Mouse (Mus musculus) heart, adult 18-20 months (tissue): ENCODE measurements at regions not wholly inside any gene's neighbourhood (a gene's known extent, or its start where the extent isn't known, plus 50 kb on each side); places are given as distances from the start of the nearest gene placed in this dataset.
"Not testable (repeated sequence)": the region's sequence is repeated elsewhere in the genome, so short reads cannot be mapped to it uniquely, and the experiment has no call there.

Source experiments
- DNase-seq, 2 experiments: peaks; one replicate each; pipeline ENCODE4 v3.0.0; 2021 to 2022; ENCODE audit warnings: mixed read lengths in 1 of 2

DNA sequence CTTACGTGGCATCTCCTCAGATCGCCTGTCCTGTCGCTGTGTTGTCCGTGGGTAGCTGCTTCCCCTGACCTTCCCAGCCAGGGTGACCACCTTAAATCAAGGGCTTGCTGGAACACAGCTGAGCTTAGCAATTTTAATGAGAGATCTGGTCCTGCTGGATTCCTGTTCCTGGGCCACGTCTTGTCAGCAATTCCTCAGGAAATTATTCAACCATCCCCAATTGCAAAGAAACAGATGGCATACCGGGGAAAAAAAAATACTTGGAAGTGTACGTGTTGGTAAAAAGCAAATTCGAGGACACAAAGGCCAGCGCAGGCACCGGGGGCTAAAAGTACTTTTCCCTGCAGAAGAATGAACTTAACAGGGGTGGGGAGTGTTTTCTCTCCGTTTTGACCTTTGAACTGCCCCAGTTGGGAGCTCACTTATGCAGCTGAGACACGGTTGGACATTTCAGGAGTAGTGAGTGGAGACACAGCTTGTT, 107.0 kb upstream of the Rhobtb1 start:
- DNase-seq, result no peak

DNA sequence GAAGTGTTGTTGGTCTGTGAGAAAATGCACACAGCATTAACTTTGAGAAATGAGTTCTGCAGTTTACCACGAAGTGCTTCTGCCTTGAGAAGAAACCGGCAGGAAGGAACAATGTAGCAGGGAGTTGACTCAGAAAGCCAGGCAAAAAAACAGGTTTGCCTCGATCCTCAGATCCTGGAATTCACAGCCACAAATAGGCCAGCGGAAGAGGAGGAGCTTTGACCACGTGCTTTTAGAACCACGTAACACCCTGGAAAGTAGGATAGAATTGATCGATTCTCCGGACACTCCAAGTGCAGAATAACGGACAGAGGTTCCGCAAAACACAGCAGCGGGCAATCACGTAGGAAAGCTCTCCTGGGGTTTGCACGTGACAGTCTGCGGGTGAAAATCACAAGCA, 106.0 kb upstream of the Rhobtb1 start:
- no peak for DNase-seq

DNA sequence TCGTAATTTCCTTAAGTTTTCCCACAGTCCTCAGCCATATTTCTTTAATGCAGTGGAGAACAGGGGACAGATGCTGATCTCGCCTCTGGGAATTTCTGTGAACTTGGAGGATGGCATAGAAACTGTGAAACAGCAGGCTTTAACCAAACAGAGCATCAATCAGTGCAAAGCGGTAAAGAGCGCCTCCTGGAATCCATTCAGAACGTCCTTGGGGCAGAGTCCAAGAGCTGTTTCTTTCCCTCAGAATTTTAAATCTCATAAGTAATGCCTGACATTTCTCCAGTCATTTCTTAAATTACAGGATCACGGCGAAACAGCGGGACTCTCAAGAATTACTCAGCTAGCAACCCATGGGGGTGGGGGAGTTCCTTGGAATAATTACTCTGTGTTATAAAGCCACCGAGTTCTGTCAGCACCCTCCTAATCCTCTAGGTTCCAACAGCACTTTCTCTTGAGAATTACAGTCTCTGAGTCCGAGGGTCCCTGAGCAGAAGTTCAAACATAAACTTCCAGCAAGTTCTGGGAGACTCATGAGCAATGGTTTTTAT, 105.2 kb upstream of the Rhobtb1 start:
- no peak for DNase-seq

DNA sequence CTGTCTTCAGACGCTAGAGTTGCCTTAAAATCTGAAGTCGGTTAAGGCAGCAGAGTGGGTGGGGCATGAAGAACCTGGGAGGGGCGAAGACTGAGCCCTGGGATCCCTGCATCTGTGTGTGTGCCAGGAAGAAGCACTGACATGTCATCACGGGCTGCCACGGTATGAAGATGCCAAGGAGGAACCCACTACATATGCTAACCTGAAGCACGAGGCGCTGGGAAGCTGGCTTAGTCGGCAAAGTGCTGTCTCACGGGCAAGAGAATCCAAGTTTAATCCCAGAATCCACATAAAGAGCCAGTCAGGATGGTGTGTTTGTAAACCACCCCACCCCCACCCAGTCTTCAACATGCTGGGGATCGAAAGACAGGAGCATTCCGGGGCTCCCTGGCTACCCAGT, 73.2 kb upstream of the Rhobtb1 start:
- DNase-seq, result no peak

DNA sequence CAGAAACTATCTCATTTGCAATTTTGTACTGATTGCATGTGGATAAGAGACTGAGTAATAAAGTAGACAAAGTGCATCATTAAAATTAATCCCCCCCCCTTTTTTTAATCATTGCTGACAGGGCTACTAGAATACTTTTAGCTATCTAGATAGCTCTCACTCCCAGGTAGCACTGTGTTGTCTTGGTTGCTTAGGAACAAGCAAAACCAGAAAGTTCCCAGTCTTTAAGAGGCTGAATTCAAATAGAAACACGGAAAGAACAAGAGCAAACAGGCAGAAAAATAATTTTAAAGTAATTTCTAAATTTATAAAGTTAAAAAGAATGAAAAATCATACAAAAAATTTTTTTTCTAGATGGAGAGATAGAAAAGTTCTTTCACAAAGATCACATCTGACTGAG, 65.0 kb upstream of the Rhobtb1 start:
- no peak for DNase-seq

DNA sequence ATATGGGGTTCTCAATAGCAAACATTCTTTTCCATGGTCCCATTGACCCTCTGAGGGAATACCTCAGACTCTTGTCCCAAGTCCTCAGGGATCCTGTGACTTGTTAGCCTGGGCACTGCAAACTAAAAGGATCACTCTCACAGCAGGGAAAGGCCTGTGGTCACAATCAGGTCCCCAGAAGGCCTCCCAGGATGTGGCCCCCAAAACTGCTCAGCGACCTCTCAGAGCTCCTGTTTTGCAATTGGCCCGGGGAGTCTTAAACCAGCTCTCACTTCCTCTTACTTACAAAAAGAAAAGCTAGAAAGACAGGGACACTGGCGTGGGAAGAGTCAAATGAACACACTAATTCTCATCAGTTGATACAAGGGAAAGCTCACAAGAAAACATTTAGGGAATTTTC, 59.4 kb upstream of the Rhobtb1 start:
- no peak for DNase-seq

DNA sequence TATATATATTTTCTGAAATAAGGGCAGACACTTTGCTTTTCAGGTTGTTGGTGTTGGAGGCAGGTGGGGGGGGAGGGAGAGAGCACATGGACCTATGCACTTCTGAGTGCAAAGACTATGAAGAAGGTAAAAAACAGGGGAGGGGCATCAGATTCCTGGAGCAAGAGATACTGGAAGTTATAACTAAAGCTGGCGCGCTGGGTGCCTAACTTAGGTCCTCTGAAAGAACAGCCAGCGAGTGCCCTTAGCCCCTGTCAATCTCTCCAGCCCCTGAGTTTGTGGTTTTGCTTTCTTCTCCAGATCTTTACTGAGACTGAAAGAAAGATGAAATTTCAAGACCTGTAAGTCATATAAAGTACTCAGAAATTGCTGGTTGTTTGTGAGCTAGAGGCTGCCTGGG, 51.2 kb upstream of the Rhobtb1 start:
- DNase-seq, result no peak

DNA sequence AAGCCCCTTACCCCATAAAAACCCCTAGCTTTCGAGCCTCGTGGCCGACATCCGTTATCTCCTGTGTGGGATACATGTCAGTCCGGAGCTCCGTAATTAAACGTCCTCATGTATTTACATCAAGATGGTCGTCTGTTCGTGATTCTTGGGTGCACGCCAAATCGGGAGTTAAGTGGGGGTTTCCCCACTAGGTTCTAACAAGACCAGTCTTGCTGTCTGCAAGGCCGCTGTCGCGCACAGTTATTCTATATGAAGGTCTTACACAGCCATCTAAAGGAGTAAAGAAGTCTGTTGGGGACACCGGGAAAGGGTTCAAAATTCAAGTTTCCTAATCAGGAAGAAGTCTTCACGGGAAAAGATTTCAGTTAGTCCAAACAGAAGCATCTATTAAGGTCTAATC, 50.5 kb upstream of the Rhobtb1 start:
- not testable (repeated sequence) for DNase-seq
